Mouse (Mus musculus): ENCODE measurements around the gene Rab31. TPM values are rescaled to one million over a fixed set of nuclear protein-coding genes. Genes with fewer than 3 reads are reported as not detected.

Rab31 gene
- total and polyA plus RNA-seq, 3 experiments, result 0.79 to 2.8 (median 1.2) TPM

- dilution Hi-C loops (cut with MboI; ENCODE audit: extremely low pct_ligation_motif_present, extremely low pct_unique_long_range_greater_than_20kb, low sequenced_read_pairs) (no loop called here), in situ Hi-C loops (cut with MboI; ENCODE audit: low pct_ligation_motif_present, low pct_unique_long_range_greater_than_20kb, low sequenced_read_pairs) (no loop called here)
- peak; percentile 59 for TF ChIP-seq BHLHE40 (IDR thresholded peaks at IDR 0.05; ENCODE audit: low read depth, low read length)
- TF ChIP-seq CHD2 (IDR thresholded peaks at IDR 0.05; ENCODE audit: low read length), result no peak
- TF ChIP-seq MAZ (IDR thresholded peaks at IDR 0.05; ENCODE audit: low read depth, low read length), result no peak
- TF ChIP-seq NELFE (IDR thresholded peaks at IDR 0.05; ENCODE audit: low read depth, low read length), result no peak
- TF ChIP-seq POLR2AphosphoS2 (IDR thresholded peaks at IDR 0.05; ENCODE audit: low read depth, low read length), result no peak
- TF ChIP-seq ZNF384 (IDR thresholded peaks at IDR 0.05; ENCODE audit: low read depth, low read length), result peak; percentile 59
- TF ChIP-seq CTCF (conservative IDR thresholded peaks at IDR 0.05 in 1 of 2, IDR thresholded peaks at IDR 0.05 in 1 of 2; ENCODE audit: low read depth in 2 of 2, low read length in 2 of 2), result no peak
- no peak for TF ChIP-seq TBP (conservative IDR thresholded peaks at IDR 0.05; ENCODE audit: low read depth, low read length)
- no peak for TF ChIP-seq JUN (IDR thresholded peaks at IDR 0.05; ENCODE audit: insufficient read depth, low read depth, low read length)
- TF ChIP-seq UBTF (IDR thresholded peaks at IDR 0.05; ENCODE audit: low read depth, low read length), result no peak
- TF ChIP-seq MYC (IDR thresholded peaks at IDR 0.05; ENCODE audit: low read depth, low read length), result no peak
- TF ChIP-seq MEF2A (IDR thresholded peaks at IDR 0.05; ENCODE audit: borderline replicate concordance, low read depth, low read length), result no peak
- no peak for TF ChIP-seq ETS1 (conservative IDR thresholded peaks at IDR 0.05; ENCODE audit: low read depth, low read length)
- H3K4me2 ChIP-seq (ENCODE audit: insufficient read depth, low read depth, poor library complexity, severe bottlenecking), result peak overlapping the region; percentile 35; the same call in 1 of the 2 replicates
- peaks cover 23 to 65% of the 10 kb centered on the region in 2 experiments for H3K4me1 ChIP-seq (ENCODE audit: control insufficient read depth in 1 of 2, insufficient read depth in 2 of 2)
- H3K9me3 ChIP-seq (replicated peaks; ENCODE audit: low read length), result no peaks in the 10 kb centered on the region
- no peak overlapping the region for H3K9ac ChIP-seq (ENCODE audit: insufficient read depth, low read depth)
- peaks cover 33% of the 10 kb centered on the region for H3K79me2 ChIP-seq (replicated peaks; ENCODE audit: control insufficient read depth, extremely low read depth, insufficient read depth, poor library complexity, severe bottlenecking)
- no peak overlapping the region for H3K4me3 ChIP-seq (replicated peaks in 1 of 3; ENCODE audit: low read depth in 2 of 3, low read length in 2 of 3, poor library complexity in 1 of 3)
- no peaks in the 10 kb centered on the region for H3K27me3 ChIP-seq (replicated peaks)
- H3K27ac ChIP-seq (ENCODE audit: insufficient read depth, low read depth), result no peak overlapping the region
- peak; percentile 81 for DNase-seq (ENCODE audit: extremely low read depth)
- peaks cover 2 to 27% of the 10 kb centered on the region in 2 experiments for H3K36me3 ChIP-seq (replicated peaks in 1 of 2; ENCODE audit: control insufficient read depth in 1 of 2, insufficient read depth in 1 of 2, low read length in 1 of 2)
Measured at GRCm38 (mm10) chr17:65788542-65789291, 16.2 kb upstream of the Rab31 start.

DNA sequence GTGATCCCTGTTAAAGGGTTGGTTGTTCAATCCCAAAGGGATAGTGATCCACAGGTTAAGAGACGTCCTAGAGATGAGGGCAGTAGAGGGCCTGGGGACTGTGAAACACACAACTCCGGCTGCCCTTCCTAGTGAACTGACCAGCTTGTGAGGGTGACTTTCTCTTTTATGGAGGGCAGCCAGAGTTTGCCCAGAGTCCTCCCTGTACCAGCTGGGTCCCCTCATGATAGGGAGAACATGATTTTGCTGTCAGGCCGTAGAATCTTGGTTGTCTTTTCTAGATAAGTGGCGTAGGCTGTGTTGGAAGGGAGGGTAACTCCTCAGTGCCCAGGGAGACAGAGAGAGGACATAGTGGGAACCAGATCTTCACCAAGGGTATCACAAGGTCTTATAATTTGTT lies 14.7 kb upstream of the Rab31 start:
- Histone ChIP-seq H3K36me3 (replicated peaks in 1 of 2; ENCODE audit: control insufficient read depth in 1 of 2, insufficient read depth in 1 of 2, low read length in 1 of 2) (peaks cover 2 to 25% of the 10 kb centered on the region in 2 experiments), H3K9me3 (replicated peaks; ENCODE audit: low read length) (no peaks in the 10 kb centered on the region), H3K27me3 (replicated peaks) (no peaks in the 10 kb centered on the region), H3K4me2 (ENCODE audit: insufficient read depth, low read depth, poor library complexity, severe bottlenecking) (no peak overlapping the region), H3K9ac (ENCODE audit: insufficient read depth, low read depth) (no peak overlapping the region), H3K27ac (ENCODE audit: insufficient read depth, low read depth) (no peak overlapping the region), H3K4me3 (replicated peaks in 1 of 3; ENCODE audit: low read depth in 2 of 3, low read length in 2 of 3, poor library complexity in 1 of 3) (no peak overlapping the region), H3K4me1 (ENCODE audit: control insufficient read depth in 1 of 2, insufficient read depth in 2 of 2) (peaks cover 23 to 65% of the 10 kb centered on the region in 2 experiments), H3K79me2 (replicated peaks; ENCODE audit: control insufficient read depth, extremely low read depth, insufficient read depth, poor library complexity, severe bottlenecking) (peaks cover 35% of the 10 kb centered on the region)
- dilution Hi-C loops (cut with MboI; ENCODE audit: extremely low pct_ligation_motif_present, extremely low pct_unique_long_range_greater_than_20kb, low sequenced_read_pairs) (no loop called here), in situ Hi-C loops (cut with MboI; ENCODE audit: low pct_ligation_motif_present, low pct_unique_long_range_greater_than_20kb, low sequenced_read_pairs) (no loop called here)
- no peak for TF ChIP-seq JUN (IDR thresholded peaks at IDR 0.05; ENCODE audit: insufficient read depth, low read depth, low read length)
- no peak for TF ChIP-seq IRF4 (IDR thresholded peaks at IDR 0.05; ENCODE audit: low read depth, low read length)
- no peak for TF ChIP-seq BHLHE40 (IDR thresholded peaks at IDR 0.05; ENCODE audit: low read depth, low read length)
- no peak for TF ChIP-seq POLR2AphosphoS2 (IDR thresholded peaks at IDR 0.05; ENCODE audit: low read depth, low read length)
- no peak for TF ChIP-seq KAT2A (IDR thresholded peaks at IDR 0.05; ENCODE audit: insufficient replicate concordance, low read length)
- TF ChIP-seq NRF1 (IDR thresholded peaks at IDR 0.05; ENCODE audit: low read depth, low read length), result no peak
- no peak for TF ChIP-seq HCFC1 (IDR thresholded peaks at IDR 0.05; ENCODE audit: low read depth, low read length)
- no peak for TF ChIP-seq MYC (IDR thresholded peaks at IDR 0.05; ENCODE audit: low read depth, low read length)
- no peak for DNase-seq (ENCODE audit: extremely low read depth)

Data from CH12.LX (cell line).